Mouse (Mus musculus): ENCODE measurements at regions not wholly inside any gene's neighbourhood (a gene's known extent, or its start where the extent isn't known, plus 50 kb on each side); places are given as distances from the start of the nearest gene placed in this dataset.
A peak's percentile ranks its signal among the peaks of the same experiment; 100 is the strongest.

- Histone ChIP-seq H3K4me1 (ENCODE audit: control insufficient read depth, insufficient read depth, low read length) (no peaks in the 10 kb centered on the region), H3K9me3 (replicated peaks; ENCODE audit: control insufficient read depth, low read length, poor library complexity, severe bottlenecking) (no peaks in the 10 kb centered on the region), H3K27me3 (ENCODE audit: control insufficient read depth, insufficient read depth, low read depth, low read length) (no peaks in the 10 kb centered on the region), H3K4me2 (ENCODE audit: low read length) (no peak overlapping the region), H3K9ac (ENCODE audit: low read depth, low read length) (no peak overlapping the region), H3K4me3 (ENCODE audit: low read depth, low read length) (no peak overlapping the region), H3K36me3 (ENCODE audit: control insufficient read depth, insufficient read depth, low read length) (no peaks in the 10 kb centered on the region), H3K27ac (ENCODE audit: low read length) (no peak overlapping the region)
- 37% methylated on average over 5 of the region's 5 CpGs for WGBS
- peak; percentile 93 for ATAC-seq
Measured at GRCm38 (mm10) chr6:11727370-11727769, 179.9 kb downstream of the Ndufa4 start.

GRCm38 (mm10) chr6:11723519-11723918, 183.8 kb downstream of the Ndufa4 start:
- Histone ChIP-seq H3K27me3 (ENCODE audit: control insufficient read depth, insufficient read depth, low read depth, low read length) (no peaks in the 10 kb centered on the region), H3K9me3 (replicated peaks; ENCODE audit: control insufficient read depth, low read length, poor library complexity, severe bottlenecking) (no peaks in the 10 kb centered on the region), H3K4me2 (ENCODE audit: low read length) (no peak overlapping the region), H3K4me1 (ENCODE audit: control insufficient read depth, insufficient read depth, low read length) (no peaks in the 10 kb centered on the region), H3K4me3 (ENCODE audit: low read depth, low read length) (no peak overlapping the region), H3K9ac (ENCODE audit: low read depth, low read length) (no peak overlapping the region), H3K27ac (ENCODE audit: low read length) (no peak overlapping the region), H3K36me3 (ENCODE audit: control insufficient read depth, insufficient read depth, low read length) (no peaks in the 10 kb centered on the region)
- 62% methylated on average over 2 of the region's 2 CpGs for WGBS
- 0 out of 2 replicates have a peak, but pooled peaks have one; percentile 16 for ATAC-seq

- WGBS: 87% methylated on average over 4 of the region's 4 CpGs
- Histone ChIP-seq H3K4me1 (ENCODE audit: control insufficient read depth, insufficient read depth, low read length) (no peaks in the 10 kb centered on the region), H3K4me3 (ENCODE audit: low read depth, low read length) (no peak overlapping the region), H3K9me3 (replicated peaks; ENCODE audit: control insufficient read depth, low read length, poor library complexity, severe bottlenecking) (no peaks in the 10 kb centered on the region), H3K9ac (ENCODE audit: low read depth, low read length) (no peak overlapping the region), H3K27me3 (ENCODE audit: control insufficient read depth, insufficient read depth, low read depth, low read length) (no peaks in the 10 kb centered on the region), H3K36me3 (ENCODE audit: control insufficient read depth, insufficient read depth, low read length) (no peaks in the 10 kb centered on the region), H3K27ac (ENCODE audit: low read length) (no peak overlapping the region), H3K4me2 (ENCODE audit: low read length) (no peak overlapping the region)
- no peak for ATAC-seq
Measured at GRCm38 (mm10) chr6:11720274-11720673, 187.0 kb downstream of the Ndufa4 start.

GRCm38 (mm10) chr6:11710581-11710980, 196.7 kb downstream of the Ndufa4 start:
- no peak for ATAC-seq
- H3K9me3 ChIP-seq (replicated peaks; ENCODE audit: control insufficient read depth, low read length, poor library complexity, severe bottlenecking): no peaks in the 10 kb centered on the region
- no peaks in the 10 kb centered on the region for H3K27me3 ChIP-seq (ENCODE audit: control insufficient read depth, insufficient read depth, low read depth, low read length)
- H3K27ac ChIP-seq (ENCODE audit: low read length): no peak overlapping the region
- H3K4me1 ChIP-seq (ENCODE audit: control insufficient read depth, insufficient read depth, low read length): no peaks in the 10 kb centered on the region
- no peaks in the 10 kb centered on the region for H3K36me3 ChIP-seq (ENCODE audit: control insufficient read depth, insufficient read depth, low read length)
- H3K9ac ChIP-seq (ENCODE audit: low read depth, low read length): no peak overlapping the region
- no peak overlapping the region for H3K4me2 ChIP-seq (ENCODE audit: low read length)
- H3K4me3 ChIP-seq (ENCODE audit: low read depth, low read length): no peak overlapping the region
- WGBS: 89% methylated on average over 2 of the region's 2 CpGs

- H3K27ac ChIP-seq (ENCODE audit: low read length): no peak overlapping the region
- ATAC-seq: no peak
- no peaks in the 10 kb centered on the region for H3K27me3 ChIP-seq (ENCODE audit: control insufficient read depth, insufficient read depth, low read depth, low read length)
- H3K4me3 ChIP-seq (ENCODE audit: low read depth, low read length): no peak overlapping the region
- H3K36me3 ChIP-seq (ENCODE audit: control insufficient read depth, insufficient read depth, low read length): no peaks in the 10 kb centered on the region
- no peaks in the 10 kb centered on the region for H3K9me3 ChIP-seq (replicated peaks; ENCODE audit: control insufficient read depth, low read length, poor library complexity, severe bottlenecking)
- H3K4me1 ChIP-seq (ENCODE audit: control insufficient read depth, insufficient read depth, low read length): no peaks in the 10 kb centered on the region
- no peak overlapping the region for H3K4me2 ChIP-seq (ENCODE audit: low read length)
- H3K9ac ChIP-seq (ENCODE audit: low read depth, low read length): no peak overlapping the region
Measured at GRCm38 (mm10) chr6:11709465-11709864, 197.8 kb downstream of the Ndufa4 start.

All from midbrain, embryonic 16.5 days (tissue).